Mouse (Mus musculus) heart, adult 10 weeks (tissue): ENCODE measurements around the gene Pcnx3. TPM values are rescaled to one million over a fixed set of nuclear protein-coding genes. Genes with fewer than 3 reads are reported as not detected.

Experiments
- polyA plus RNA-seq: library from polyadenylated mRNA; stranded (reverse); fragments of 350-450 nt; fragmentation: Illumina TruSeq; extraction: RNeasy Lipid Tissue Mini Kit (QIAGEN cat#74804); gene quantifications from one replicate; pipeline ENCODE4 v1.2.3, GENCODE M21; 2014; ENCODE audit warnings: low read depth, low replicate concordance

The Pcnx3 gene
- 22.7 TPM for polyA plus RNA-seq

DNA sequence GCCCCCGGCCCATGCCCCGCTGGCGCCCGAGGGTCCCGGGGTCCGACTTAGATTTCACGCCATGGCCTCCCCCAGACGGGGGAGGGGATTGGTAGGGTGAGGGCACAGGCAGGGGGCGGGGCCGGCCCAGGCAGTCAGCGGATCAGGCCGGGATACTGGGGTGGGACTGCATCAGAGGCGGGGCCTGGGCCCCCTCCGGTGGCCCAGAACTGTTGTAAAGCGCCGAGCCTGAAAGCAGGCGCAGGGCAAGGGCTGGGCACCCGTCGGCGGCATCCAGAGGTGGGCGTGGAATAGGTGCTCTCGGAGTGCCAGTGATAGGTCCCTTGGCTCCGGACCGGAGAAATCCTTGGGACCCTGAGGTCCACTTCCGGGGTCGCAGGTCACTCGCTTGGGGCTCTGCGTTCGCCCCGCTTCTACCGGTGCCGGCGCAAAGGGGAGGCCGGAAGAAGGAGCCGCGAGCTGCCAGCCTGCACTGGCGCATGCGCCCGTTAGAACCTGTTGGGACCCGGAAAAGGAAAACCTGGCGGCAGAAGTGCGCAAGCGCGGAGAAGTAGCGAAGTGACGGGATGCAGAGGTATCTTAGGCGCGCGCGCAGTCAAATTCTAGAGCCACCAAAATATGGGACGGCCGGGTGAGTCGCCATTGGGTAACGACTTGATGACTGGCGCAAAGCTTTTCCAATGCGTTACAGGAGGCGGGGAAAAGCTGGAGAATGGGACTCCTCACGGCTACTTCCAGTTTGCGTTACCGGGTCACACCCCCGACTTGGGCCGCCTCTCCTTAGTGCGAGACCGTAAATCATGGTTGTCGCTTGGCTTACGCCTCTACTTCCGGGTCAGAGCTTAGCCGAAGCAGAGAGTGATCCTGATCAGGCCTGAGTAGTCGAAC is at the start of gene Pcnx3, which contains the start of gene Map3k11:
Pcnx3 (minus strand) TSS at position 709 of the 888 bp plus-strand sequence.
Map3k11 (plus strand) TSS at position 543 of the 888 bp plus-strand sequence.

DNA sequence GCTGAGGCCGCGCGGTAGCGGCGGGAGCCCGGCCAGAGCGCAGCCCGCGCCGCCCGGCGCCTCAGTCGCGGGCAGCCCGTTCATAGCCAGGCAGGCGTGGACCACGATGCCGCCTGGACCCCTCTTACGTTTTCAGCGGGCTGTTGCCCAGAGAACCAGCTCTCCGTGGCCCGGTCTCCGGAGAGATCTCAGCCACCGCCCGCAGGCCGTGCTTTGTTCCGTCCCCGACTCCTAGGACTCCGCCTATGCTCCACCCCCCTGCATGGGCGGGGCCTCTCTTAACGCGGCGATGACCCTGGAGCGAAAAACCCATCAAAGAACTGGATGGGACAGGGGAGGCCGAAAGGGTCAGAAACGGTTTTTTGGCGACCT is 40.7 kb upstream of the Pcnx3 start, which contains the start of gene Fam89b:
Fam89b (minus strand) TSS at position 210 of the 372 bp plus-strand sequence.

DNA sequence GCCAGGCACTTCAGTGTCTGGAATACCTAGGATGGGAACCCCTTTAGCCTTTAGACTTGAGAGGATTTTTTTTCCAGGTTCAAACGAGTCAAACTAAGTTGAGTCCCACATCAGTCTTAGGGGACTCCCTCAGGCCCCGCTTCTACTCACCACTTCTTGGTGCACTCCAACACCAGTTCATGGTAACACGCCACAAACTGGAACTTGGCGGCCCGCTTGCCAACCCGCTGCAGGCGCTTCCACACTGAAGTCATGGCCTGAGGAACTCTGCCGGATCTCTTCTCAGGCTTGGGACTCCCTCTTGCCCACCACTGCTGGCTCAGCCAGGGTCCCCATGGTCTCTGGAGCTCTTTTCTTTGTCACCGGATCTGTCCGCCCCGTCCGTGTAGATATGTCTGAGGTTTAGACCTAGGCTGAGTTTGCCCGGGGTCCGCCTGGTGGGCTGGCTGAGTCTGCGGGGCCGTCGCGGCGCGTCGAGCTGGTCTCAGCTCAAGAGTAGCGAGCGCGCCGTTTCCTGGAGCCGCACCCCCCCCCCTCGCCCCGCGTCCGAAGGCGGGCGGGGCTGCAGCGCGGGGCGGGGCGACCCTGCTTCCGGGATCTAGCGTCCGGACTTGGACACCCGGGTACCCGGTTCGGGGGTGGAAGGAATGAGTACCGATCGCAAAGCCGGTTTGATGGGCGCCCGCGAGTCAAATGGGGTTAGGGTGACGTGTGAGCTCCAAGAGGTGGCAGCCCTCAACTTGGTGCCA is 37.2 kb upstream of the Pcnx3 start, which contains the start of gene Ehbp1l1:
Ehbp1l1 (minus strand) TSS at position 551 of the 749 bp plus-strand sequence.

DNA sequence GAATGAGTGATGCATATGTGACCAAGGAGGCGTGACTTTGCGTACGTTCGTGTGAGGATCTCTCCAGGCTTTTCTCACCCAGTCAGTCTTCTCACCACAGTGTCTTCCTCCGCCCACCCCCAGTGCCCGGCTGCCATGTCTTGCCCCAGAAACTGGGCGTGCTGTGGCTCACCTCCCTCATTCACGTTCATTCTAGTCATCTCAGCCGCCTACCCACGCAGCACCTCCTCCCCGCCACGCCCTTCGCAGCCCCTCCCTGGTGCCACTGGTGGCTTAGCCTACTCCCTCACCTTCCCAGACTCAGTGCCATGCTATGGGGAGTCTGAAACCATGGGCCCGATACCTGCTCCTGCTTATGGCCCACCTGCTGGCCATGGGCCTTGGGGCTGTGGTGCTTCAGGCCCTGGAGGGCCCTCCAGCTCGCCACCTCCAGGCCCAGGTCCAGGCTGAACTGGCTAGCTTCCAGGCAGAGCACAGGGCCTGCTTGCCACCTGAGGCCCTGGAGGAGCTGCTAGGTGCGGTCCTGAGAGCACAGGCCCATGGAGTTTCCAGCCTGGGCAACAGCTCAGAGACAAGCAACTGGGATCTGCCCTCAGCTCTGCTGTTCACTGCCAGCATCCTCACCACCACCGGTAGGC is 15.6 kb upstream of the Pcnx3 start, which contains the start of gene Kcnk7:
Kcnk7 (plus strand) TSS at position 205 of the 638 bp plus-strand sequence.

DNA sequence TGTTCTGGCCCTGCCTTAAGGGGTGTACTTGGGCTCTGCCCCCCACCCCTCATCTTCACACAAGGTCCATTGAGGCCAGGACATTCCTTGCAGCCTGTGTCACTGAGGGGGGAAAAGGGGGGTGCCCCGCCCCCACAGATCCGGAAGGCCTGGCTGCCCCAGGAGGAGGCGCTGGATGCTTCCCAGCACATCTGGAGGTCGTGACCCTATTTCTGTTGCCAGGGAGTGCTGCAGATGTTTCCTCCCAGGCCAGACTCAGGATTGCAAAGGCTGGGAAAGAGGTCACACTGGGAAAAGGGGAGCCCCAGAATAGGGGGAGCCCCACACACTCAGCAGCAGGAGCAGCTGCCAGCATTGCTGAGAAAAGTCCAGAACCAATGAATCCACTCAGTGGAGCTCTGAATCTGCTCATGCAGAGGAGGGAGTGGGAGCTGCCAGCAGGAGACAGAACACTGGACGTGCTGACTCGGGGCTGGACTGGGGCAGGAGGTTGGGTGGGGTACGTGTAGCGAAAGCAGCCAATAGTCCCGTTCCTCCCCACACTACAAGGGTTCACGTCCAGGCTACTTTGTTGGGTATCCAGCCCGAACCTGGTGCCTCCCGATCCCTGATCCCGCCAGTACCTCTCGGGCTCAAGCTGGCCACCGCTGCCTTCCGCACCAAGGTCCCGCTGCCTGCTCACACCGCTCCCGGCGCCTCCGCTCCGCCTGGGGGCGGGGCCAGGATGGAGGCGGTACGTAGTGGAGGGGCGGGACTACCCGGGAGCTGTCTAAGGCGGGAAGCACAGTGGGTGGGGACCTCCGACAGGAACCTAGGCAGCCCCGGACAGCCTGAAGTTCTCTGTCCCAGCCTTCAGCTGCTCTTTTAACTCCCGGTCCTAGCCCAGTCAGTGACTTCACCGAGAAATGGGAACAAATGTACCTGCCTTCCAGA is 25.5 kb downstream of the Pcnx3 start, which contains the start of gene Sipa1:
Sipa1 (minus strand) TSS at position 727 of the 933 bp plus-strand sequence.

GRCm38 (mm10) chr19:5637069-5638047 is 51.4 kb downstream of the Pcnx3 start, which contains the start of gene Rela:
Gene Rela, plus strand, starts transcription at chr19:5637483.

Other genes starting within 250 kb of the Pcnx3 start
- not detected for gene Fosl1, start 241.4 kb downstream of the Pcnx3 start, polyA plus RNA-seq
- 6.9 TPM for gene Ccdc85b, start 231.0 kb downstream of the Pcnx3 start, polyA plus RNA-seq
- gene Fibp, start 228.3 kb downstream of the Pcnx3 start, polyA plus RNA-seq: 44.4 TPM
- gene Ctsw, start 220.4 kb downstream of the Pcnx3 start, polyA plus RNA-seq: not detected
- gene Efemp2, start 215.0 kb downstream of the Pcnx3 start, polyA plus RNA-seq: 14.6 TPM
- gene Mus81, start 200.5 kb downstream of the Pcnx3 start, polyA plus RNA-seq: 33.4 TPM
- 173 TPM for gene Cfl1, start 198.5 kb downstream of the Pcnx3 start, polyA plus RNA-seq
- gene 1700020D05Rik, start 185.1 kb downstream of the Pcnx3 start, polyA plus RNA-seq: 1.8 TPM
- 10.1 TPM for gene Snx32, start 178.4 kb downstream of the Pcnx3 start, polyA plus RNA-seq
- not detected for gene Ovol1, start 128.3 kb downstream of the Pcnx3 start, polyA plus RNA-seq
- 1.9 TPM for gene Ap5b1, start 120.9 kb downstream of the Pcnx3 start, polyA plus RNA-seq
- gene Rnaseh2c, start 87.0 kb downstream of the Pcnx3 start, polyA plus RNA-seq: 28.9 TPM
- 30.9 TPM for gene Kat5, start 78.7 kb downstream of the Pcnx3 start, polyA plus RNA-seq
- 30.4 TPM for gene Rela, start 51.4 kb downstream of the Pcnx3 start, polyA plus RNA-seq
- 16.2 TPM for gene Sipa1, start 25.2 kb downstream of the Pcnx3 start, polyA plus RNA-seq
- 22.2 TPM for gene Map3k11, start 166 bp downstream of the Pcnx3 start, polyA plus RNA-seq
- not detected for gene Kcnk7, start 15.5 kb upstream of the Pcnx3 start, polyA plus RNA-seq
- 120 TPM for gene Ehbp1l1, start 37.4 kb upstream of the Pcnx3 start, polyA plus RNA-seq
- 27.2 TPM for gene Fam89b, start 40.7 kb upstream of the Pcnx3 start, polyA plus RNA-seq
- gene Ltbp3, start 52.0 kb upstream of the Pcnx3 start, polyA plus RNA-seq: 41.9 TPM
- 64.9 TPM for gene Scyl1, start 82.5 kb upstream of the Pcnx3 start, polyA plus RNA-seq
- 5.4 TPM for gene Frmd8, start 186.4 kb upstream of the Pcnx3 start, polyA plus RNA-seq
- 3.4 TPM for gene Slc25a45, start 188.9 kb upstream of the Pcnx3 start, polyA plus RNA-seq
- gene Tigd3, start 205.2 kb upstream of the Pcnx3 start, polyA plus RNA-seq: 0.63 TPM
- 69.5 TPM for gene Dpf2, start 224.1 kb upstream of the Pcnx3 start, polyA plus RNA-seq
- 7.8 TPM for gene Cdc42ep2, start 235.9 kb upstream of the Pcnx3 start, polyA plus RNA-seq